Mouse (Mus musculus) limb, embryonic 13.5 days (tissue): ENCODE results near the gene Ppp4c. TPM values are rescaled to one million over a fixed set of nuclear protein-coding genes. Genes with fewer than 3 reads are reported as not detected.

Experiments
- ATAC-seq: fragments of 200-750 bp; cut with Nextera tagmentation; 2 replicates; pipeline ENCODE4 v1.8.0; 2017; ENCODE audit warnings: low read depth, moderate number of reproducible peaks, moderate TSS enrichment; ENCODE audit not compliant: low FRiP score
- H3K27ac ChIP-seq: fragments of 300-500 bp; sonication (generic); 2 replicates; pipeline ENCODE4 v1.5.1; 2015; ENCODE audit warnings: inconsistent platforms, mild to moderate bottlenecking, moderate library complexity
- H3K27me3 ChIP-seq: fragments of 300-500 bp; sonication (generic); 2 replicates; pipeline ENCODE4 v1.6.1; 2015; ENCODE audit warnings: mild to moderate bottlenecking, inconsistent platforms
- H3K36me3 ChIP-seq: fragments of 300-500 bp; sonication (generic); 2 replicates; pipeline ENCODE4 v1.6.1; 2015; ENCODE audit warnings: inconsistent platforms, mild to moderate bottlenecking, moderate library complexity
- H3K4me1 ChIP-seq: fragments of 300-500 bp; sonication (generic); 2 replicates; pipeline ENCODE4 v1.6.1; 2015; ENCODE audit warnings: inconsistent platforms
- H3K4me2 ChIP-seq: fragments of 300-500 bp; sonication (generic); replicated peaks from 2 replicates; pipeline ENCODE4 v1.6.1; 2015; ENCODE audit warnings: inconsistent platforms, mild to moderate bottlenecking, moderate library complexity
- H3K4me3 ChIP-seq: fragments of 300-500 bp; sonication (generic); 2 replicates; pipeline ENCODE4 v1.5.1; 2015; ENCODE audit warnings: moderate library complexity, mild to moderate bottlenecking, inconsistent platforms
- H3K9ac ChIP-seq: fragments of 300-500 bp; sonication (generic); 2 replicates; pipeline ENCODE4 v1.6.1; 2015; ENCODE audit warnings: mild to moderate bottlenecking, inconsistent platforms
- H3K9me3 ChIP-seq: fragments of 300-500 bp; sonication (generic); 2 replicates; pipeline ENCODE4 v1.6.1; 2016; ENCODE audit warnings: inconsistent platforms
- WGBS: fragments of 180-500 bp; shearing (Covaris S2); methylation state at CpG from one replicate; pipeline ENCODE4 v1.1.7; 2015; 5-methylcytosine and 5-hydroxymethylcytosine counted together
- polyA plus RNA-seq: library from polyadenylated mRNA; unstranded; fragments of >200 nt; fragmentation: Nextera tagmentation; extraction: Ambion mirVana; gene quantifications from 2 replicates; pipeline ENCODE4 v1.2.1, GENCODE M21; 2015

Ppp4c gene
- polyA plus RNA-seq, 1 experiment from 2014 or later = 287 TPM

GRCm38 (mm10) chr7:126741452-126741851, 50.8 kb downstream of the Ppp4c start:
- no peak for ATAC-seq

DNA sequence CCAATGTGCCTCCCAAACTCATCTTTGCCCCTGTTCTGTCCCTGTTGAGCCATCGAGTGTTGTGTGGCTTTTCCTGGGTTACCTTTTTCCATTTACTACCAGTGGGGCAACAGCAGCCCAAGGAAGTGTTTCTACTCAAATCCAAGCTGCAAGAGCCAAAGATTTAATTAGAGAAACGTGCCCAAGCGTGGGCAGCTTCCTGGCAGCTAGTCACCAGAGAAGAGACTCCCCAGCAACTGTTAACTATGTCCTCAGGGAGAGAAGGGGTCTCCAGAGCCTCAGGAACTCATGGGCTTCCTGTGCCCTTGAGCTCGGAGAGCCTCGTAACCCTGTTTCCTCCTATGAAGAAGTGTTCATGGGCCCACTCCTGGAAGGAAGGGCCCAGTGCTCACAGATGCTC, 51.3 kb downstream of the Ppp4c start:
- no peak for ATAC-seq
- no peak overlapping the region for H3K27ac ChIP-seq
- no peak overlapping the region for H3K9ac ChIP-seq
- H3K27me3 ChIP-seq = no peaks in the 10 kb centered on the region
- H3K36me3 ChIP-seq = no peaks in the 10 kb centered on the region
- H3K4me3 ChIP-seq = no peak overlapping the region
- WGBS = 56% methylated on average over 5 of the region's 5 CpGs
- H3K4me2 ChIP-seq = no peak overlapping the region
- H3K4me1 ChIP-seq = 0 out of 2 replicates have a peak, but pooled peaks cover 6% of the 10 kb centered on the region
- no peaks in the 10 kb centered on the region for H3K9me3 ChIP-seq

More at GRCm38 (mm10) chr7:126741452-126741851, 50.8 kb downstream of the Ppp4c start:
- H3K9ac ChIP-seq = no peak overlapping the region
- H3K4me2 ChIP-seq = no peak overlapping the region
- H3K27ac ChIP-seq = no peak overlapping the region
- H3K27me3 ChIP-seq = no peaks in the 10 kb centered on the region
- H3K4me1 ChIP-seq = 0 out of 2 replicates have a peak, but pooled peaks cover 7% of the 10 kb centered on the region
- 83% methylated on average over 5 of the region's 5 CpGs for WGBS
- no peaks in the 10 kb centered on the region for H3K36me3 ChIP-seq
- no peak overlapping the region for H3K4me3 ChIP-seq
- no peaks in the 10 kb centered on the region for H3K9me3 ChIP-seq

- Histone ChIP-seq H3K4me1 (0 out of 2 replicates have a peak, but pooled peaks cover 6% of the 10 kb centered on the region), H3K9ac (no peak overlapping the region), H3K36me3 (no peaks in the 10 kb centered on the region), H3K9me3 (no peaks in the 10 kb centered on the region), H3K27ac (no peak overlapping the region), H3K4me2 (no peak overlapping the region), H3K27me3 (no peaks in the 10 kb centered on the region), H3K4me3 (no peak overlapping the region)
- 87% methylated on average over 13 of the region's 13 CpGs for WGBS
- no peak for ATAC-seq
Measured at GRCm38 (mm10) chr7:126740132-126740735, 52.1 kb downstream of the Ppp4c start.

DNA sequence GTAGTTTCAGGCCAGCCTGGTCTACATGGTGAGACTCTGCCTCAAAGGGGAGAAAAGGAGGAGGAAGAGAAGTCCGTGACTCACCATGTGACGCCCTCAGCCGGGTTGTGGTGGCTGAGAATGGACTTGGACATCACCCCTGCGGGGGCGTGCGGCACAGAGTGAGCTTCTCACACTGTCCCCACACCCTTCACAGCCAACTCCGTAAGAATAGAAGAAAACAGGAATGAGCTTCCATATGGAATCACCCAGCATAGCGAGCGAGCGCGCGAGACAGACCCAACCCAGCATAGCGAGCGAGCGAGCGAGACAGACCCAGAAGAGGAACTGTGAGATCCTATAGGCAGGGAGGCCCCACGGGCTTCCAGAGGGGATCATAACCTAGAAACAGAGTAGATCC, 52.7 kb downstream of the Ppp4c start:
- ATAC-seq = no peak
- Histone ChIP-seq H3K4me2 (no peak overlapping the region), H3K27me3 (no peaks in the 10 kb centered on the region), H3K9ac (no peak overlapping the region), H3K9me3 (no peaks in the 10 kb centered on the region), H3K4me1 (0 out of 2 replicates have a peak, but pooled peaks cover 4% of the 10 kb centered on the region), H3K27ac (no peak overlapping the region), H3K4me3 (no peak overlapping the region), H3K36me3 (no peaks in the 10 kb centered on the region)
- 83% methylated on average over 17 of the region's 17 CpGs for WGBS

- WGBS = 82% methylated on average over 8 of the region's 8 CpGs
- H3K4me3 ChIP-seq = no peak overlapping the region
- no peak overlapping the region for H3K4me2 ChIP-seq
- H3K27me3 ChIP-seq = no peaks in the 10 kb centered on the region
- H3K4me1 ChIP-seq = 0 out of 2 replicates have a peak, but pooled peaks cover 3% of the 10 kb centered on the region
- H3K27ac ChIP-seq = no peak overlapping the region
- H3K9me3 ChIP-seq = no peaks in the 10 kb centered on the region
- H3K9ac ChIP-seq = no peak overlapping the region
- no peaks in the 10 kb centered on the region for H3K36me3 ChIP-seq
- ATAC-seq = no peak
Measured at GRCm38 (mm10) chr7:126736122-126736521, 56.2 kb downstream of the Ppp4c start.

Other genes with a start within 250 kb of the Ppp4c start
- 207 and 208 TPM in 2 replicates for gene Eif3c, start 226.1 kb downstream of the Ppp4c start, polyA plus RNA-seq
- 0.71 and 0.72 TPM in 2 replicates for gene Apobr, start 207.6 kb downstream of the Ppp4c start, polyA plus RNA-seq
- gene Cln3, start 206.7 kb downstream of the Ppp4c start, polyA plus RNA-seq = 38.6 and 38.7 TPM in 2 replicates
- not detected in 2 replicates for gene Il27, start 197.6 kb downstream of the Ppp4c start, polyA plus RNA-seq
- 3.5 and 4.7 TPM in 2 replicates for gene Nupr1, start 161.6 kb downstream of the Ppp4c start, polyA plus RNA-seq
- gene Sgf29, start 143.2 kb downstream of the Ppp4c start, polyA plus RNA-seq = 56.8 and 63.8 TPM in 2 replicates
- 4.6 and 4.8 TPM in 2 replicates for gene Sult1a1, start 116.1 kb downstream of the Ppp4c start, polyA plus RNA-seq
- 134 and 138 TPM in 2 replicates for gene Bola2, start 97.1 kb downstream of the Ppp4c start, polyA plus RNA-seq
- gene Slx1b, start 96.7 kb downstream of the Ppp4c start, polyA plus RNA-seq = 15.2 and 15.9 TPM in 2 replicates
- gene Coro1a, start 84.7 kb downstream of the Ppp4c start, polyA plus RNA-seq = 34.1 and 36.6 TPM in 2 replicates
- 49.6 and 50.3 TPM in 2 replicates for gene Mapk3, start 32.9 kb downstream of the Ppp4c start, polyA plus RNA-seq
- gene Gdpd3, start 26.2 kb downstream of the Ppp4c start, polyA plus RNA-seq = 1.7 and 2.1 TPM in 2 replicates
- 114 and 121 TPM in 2 replicates for gene Ypel3, start 15.5 kb downstream of the Ppp4c start, polyA plus RNA-seq
- gene Tbx6, start 11.0 kb downstream of the Ppp4c start, polyA plus RNA-seq = 0.53 and 0.64 TPM in 2 replicates
- gene Fam57b, start 5.2 kb upstream of the Ppp4c start, polyA plus RNA-seq = 0.18 and 0.52 TPM in 2 replicates
- not detected in 2 replicates for gene 4930451I11Rik, start 39.1 kb upstream of the Ppp4c start, polyA plus RNA-seq
- gene Doc2a, start 54.9 kb upstream of the Ppp4c start, polyA plus RNA-seq = 1.5 and 1.9 TPM in 2 replicates
- 39.8 and 48.3 TPM in 2 replicates for gene Hirip3, start 69.5 kb upstream of the Ppp4c start, polyA plus RNA-seq
- gene Ino80e, start 69.9 kb upstream of the Ppp4c start, polyA plus RNA-seq = 96.8 and 108 TPM in 2 replicates
- 54.4 and 57.2 TPM in 2 replicates for gene Taok2, start 92.2 kb upstream of the Ppp4c start, polyA plus RNA-seq
- 24.5 and 27.0 TPM in 2 replicates for gene Tmem219, start 130.4 kb upstream of the Ppp4c start, polyA plus RNA-seq
- 16.9 and 17.2 TPM in 2 replicates for gene Kctd13, start 136.4 kb upstream of the Ppp4c start, polyA plus RNA-seq
- 0.20 TPM in 1 of 2 replicates, not detected in the other for gene Asphd1, start 157.1 kb upstream of the Ppp4c start, polyA plus RNA-seq
- 0.33 and 0.66 TPM in 2 replicates for gene Sez6l2, start 158.1 kb upstream of the Ppp4c start, polyA plus RNA-seq
- gene Cdipt, start 183.4 kb upstream of the Ppp4c start, polyA plus RNA-seq = 97.1 and 105 TPM in 2 replicates
- gene Cdiptos, start 183.6 kb upstream of the Ppp4c start, polyA plus RNA-seq = 0.65 and 1.9 TPM in 2 replicates
- gene Mvp, start 222.1 kb upstream of the Ppp4c start, polyA plus RNA-seq = 5.5 and 5.6 TPM in 2 replicates
- 0.31 TPM in 1 of 2 replicates, not detected in the other for gene Pagr1b, start 224.0 kb upstream of the Ppp4c start, polyA plus RNA-seq
- 48.2 and 70.2 TPM in 2 replicates for gene Pagr1a, start 224.9 kb upstream of the Ppp4c start, polyA plus RNA-seq
- gene Gm42742, start 228.6 kb upstream of the Ppp4c start, polyA plus RNA-seq = 52.2 and 64.8 TPM in 2 replicates
- 6.9 and 10.4 TPM in 2 replicates for gene Prrt2, start 228.7 kb upstream of the Ppp4c start, polyA plus RNA-seq
- gene Maz, start 234.5 kb upstream of the Ppp4c start, polyA plus RNA-seq = 61.9 and 64.6 TPM in 2 replicates
- 113 and 118 TPM in 2 replicates for gene Kif22, start 250.0 kb upstream of the Ppp4c start, polyA plus RNA-seq